Mouse (Mus musculus): ENCODE measurements around the gene March8. TPM values are rescaled to one million over a fixed set of nuclear protein-coding genes. Genes with fewer than 3 reads are reported as not detected.

The March8 gene
- polyA plus RNA-seq (2015; fragmentation: Nextera tagmentation; extraction: Ambion mirVana) = 40.9 and 42.9 TPM in 2 replicates

DNA sequence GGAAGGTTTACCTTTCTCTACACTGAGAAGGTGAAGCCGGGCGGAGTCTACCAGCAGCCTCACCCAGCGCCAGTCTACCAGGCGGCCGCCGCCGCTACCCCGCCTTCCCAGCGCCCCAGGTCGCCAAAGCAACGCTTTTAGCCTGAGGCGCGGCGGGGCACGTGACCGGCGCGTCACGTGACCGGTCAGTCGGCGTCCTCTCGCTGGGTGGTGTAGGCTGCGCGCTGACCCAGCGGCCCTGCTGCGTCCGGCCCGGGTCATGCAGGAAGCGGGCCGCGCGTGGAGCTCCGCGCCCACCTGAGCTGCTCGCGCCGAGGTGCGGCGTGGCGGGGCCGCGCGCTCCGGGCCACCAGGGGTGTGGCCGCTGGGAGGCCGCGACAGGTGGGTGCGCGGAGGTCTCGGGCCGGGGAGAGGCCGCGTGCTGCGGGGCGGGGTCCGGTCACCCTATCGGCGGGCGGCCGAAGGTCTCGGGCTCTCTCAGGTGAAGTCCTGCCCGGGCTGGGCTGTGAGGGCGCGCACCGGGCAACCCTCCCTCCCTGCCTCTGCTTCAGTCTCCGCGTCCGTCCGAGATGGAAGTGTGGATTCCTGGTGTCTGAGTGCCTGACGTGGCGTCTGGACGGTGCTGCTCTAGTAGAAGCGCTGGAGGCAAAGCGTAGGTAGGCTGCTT lies at the start of gene March8:
Gene March8, plus strand, starts transcription at position 190 of the 667 bp plus-strand sequence.
- H3K9me3 ChIP-seq (ENCODE audit: low read length) = no peaks in the 10 kb centered on the region
- ATAC-seq (ENCODE audit: low FRiP score, low TSS enrichment) = peak; percentile 98
- peaks cover 5% of the 10 kb centered on the region; the same call in 1 of the 2 replicates for H3K4me1 ChIP-seq (ENCODE audit: insufficient read depth, low read length)
- 0 out of 2 replicates have a peak, but pooled peaks cover 3% of the 10 kb centered on the region for H3K27me3 ChIP-seq (ENCODE audit: insufficient read depth, low read length)
- 0 out of 2 replicates have a peak, but pooled peaks cover 4% of the 10 kb centered on the region for H3K36me3 ChIP-seq (ENCODE audit: insufficient read depth, low read length)
- WGBS = under 1% methylated on average over 64 of the region's 75 CpGs
- H3K4me2 ChIP-seq (replicated peaks; ENCODE audit: low read depth, low read length) = peak within 1 kb of the TSS; percentile 64
- peak within 1 kb of the TSS; percentile 68 for H3K27ac ChIP-seq (ENCODE audit: low read length)
- H3K9ac ChIP-seq (replicated peaks; ENCODE audit: low read length) = peak within 1 kb of the TSS; percentile 86
- H3K4me3 ChIP-seq (ENCODE audit: low read length) = peak within 1 kb of the TSS; percentile 96

DNA sequence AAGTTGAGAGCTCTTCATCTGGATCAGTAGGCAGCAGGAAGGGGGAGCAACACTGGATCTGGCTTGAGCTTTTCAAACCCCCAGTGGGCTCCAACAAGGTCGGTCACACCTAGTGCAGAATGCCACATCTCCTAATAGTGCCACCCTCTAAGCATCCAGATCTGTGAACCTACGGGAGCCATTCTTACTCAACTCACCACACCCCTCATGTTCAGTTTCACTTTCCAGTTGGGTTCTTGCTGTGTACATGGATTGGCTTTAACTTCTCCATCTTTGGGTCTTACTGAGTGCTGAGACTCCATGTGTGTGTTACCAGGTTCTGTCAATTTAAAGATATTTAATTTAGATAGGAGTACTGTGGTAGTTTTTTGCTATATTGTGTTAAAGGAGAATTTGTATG lies 26.4 kb upstream of the March8 start:
- 96% methylated on average over 2 of the region's 2 CpGs for WGBS
- ATAC-seq (ENCODE audit: low FRiP score, low TSS enrichment) = no peak
- Histone ChIP-seq H3K4me2 (replicated peaks; ENCODE audit: low read depth, low read length) (no peak overlapping the region), H3K27ac (ENCODE audit: low read length) (no peak overlapping the region), H3K4me1 (ENCODE audit: insufficient read depth, low read length) (no peaks in the 10 kb centered on the region), H3K9ac (replicated peaks; ENCODE audit: low read length) (no peak overlapping the region), H3K36me3 (ENCODE audit: insufficient read depth, low read length) (no peaks in the 10 kb centered on the region), H3K27me3 (ENCODE audit: insufficient read depth, low read length) (no peaks in the 10 kb centered on the region), H3K9me3 (ENCODE audit: low read length) (no peaks in the 10 kb centered on the region), H3K4me3 (ENCODE audit: low read length) (no peak overlapping the region)

DNA sequence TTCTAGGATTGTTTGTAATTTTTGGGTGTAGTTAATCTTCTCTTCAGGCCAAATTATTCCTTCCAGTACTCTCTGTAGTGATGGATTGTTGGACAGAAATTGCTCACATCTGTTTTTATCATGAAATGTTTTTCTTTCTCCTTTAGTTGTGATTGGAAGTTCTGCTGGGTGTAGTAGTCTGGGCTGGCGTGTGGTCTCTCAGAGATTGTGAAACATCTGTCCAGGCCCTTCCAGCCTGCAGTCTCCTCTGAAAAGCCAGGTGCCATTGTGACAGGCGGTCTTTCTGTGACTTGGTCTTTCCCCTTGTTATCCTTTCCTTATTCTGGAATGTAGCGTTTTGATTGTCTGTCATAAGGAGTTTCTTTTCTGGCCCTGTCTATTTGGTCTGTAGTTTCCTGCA lies 18.6 kb upstream of the March8 start:
- Histone ChIP-seq H3K9me3 (ENCODE audit: low read length) (no peaks in the 10 kb centered on the region), H3K4me3 (ENCODE audit: low read length) (no peak overlapping the region), H3K4me2 (replicated peaks; ENCODE audit: low read depth, low read length) (no peak overlapping the region), H3K4me1 (ENCODE audit: insufficient read depth, low read length) (no peaks in the 10 kb centered on the region), H3K27ac (ENCODE audit: low read length) (no peak overlapping the region), H3K36me3 (ENCODE audit: insufficient read depth, low read length) (no peaks in the 10 kb centered on the region), H3K27me3 (ENCODE audit: insufficient read depth, low read length) (no peaks in the 10 kb centered on the region), H3K9ac (replicated peaks; ENCODE audit: low read length) (no peak overlapping the region)
- 82% methylated on average over 3 of the region's 3 CpGs for WGBS
- ATAC-seq (ENCODE audit: low FRiP score, low TSS enrichment) = no peak

DNA sequence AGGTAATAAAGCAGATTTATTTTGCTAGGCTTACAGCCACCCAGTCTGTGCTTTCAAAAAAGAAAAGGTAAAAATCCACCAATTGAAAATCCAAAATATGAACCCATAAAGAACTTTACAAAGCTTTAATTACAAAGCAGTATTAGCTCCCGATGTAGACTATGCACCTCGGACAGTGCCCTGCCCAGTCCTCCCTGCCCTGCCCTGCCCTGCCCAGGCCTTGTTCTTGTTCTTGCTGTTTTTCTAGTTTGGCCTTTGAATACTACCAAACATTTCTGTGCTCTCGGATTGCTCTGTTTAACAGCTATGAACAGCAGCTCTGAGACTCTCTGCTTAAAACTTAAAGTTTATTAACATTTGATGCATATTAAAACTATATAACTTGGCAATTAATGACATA lies 11.2 kb upstream of the March8 start:
- H3K4me3 ChIP-seq (ENCODE audit: low read length) = no peak overlapping the region
- no peaks in the 10 kb centered on the region for H3K4me1 ChIP-seq (ENCODE audit: insufficient read depth, low read length)
- ATAC-seq (ENCODE audit: low FRiP score, low TSS enrichment) = no peak
- H3K9me3 ChIP-seq (ENCODE audit: low read length) = no peaks in the 10 kb centered on the region
- WGBS = 72% methylated on average over 3 of the region's 3 CpGs
- H3K27me3 ChIP-seq (ENCODE audit: insufficient read depth, low read length) = no peaks in the 10 kb centered on the region
- no peak overlapping the region for H3K9ac ChIP-seq (replicated peaks; ENCODE audit: low read length)
- H3K4me2 ChIP-seq (replicated peaks; ENCODE audit: low read depth, low read length) = no peak overlapping the region
- H3K27ac ChIP-seq (ENCODE audit: low read length) = no peak overlapping the region
- H3K36me3 ChIP-seq (ENCODE audit: insufficient read depth, low read length) = no peaks in the 10 kb centered on the region

DNA sequence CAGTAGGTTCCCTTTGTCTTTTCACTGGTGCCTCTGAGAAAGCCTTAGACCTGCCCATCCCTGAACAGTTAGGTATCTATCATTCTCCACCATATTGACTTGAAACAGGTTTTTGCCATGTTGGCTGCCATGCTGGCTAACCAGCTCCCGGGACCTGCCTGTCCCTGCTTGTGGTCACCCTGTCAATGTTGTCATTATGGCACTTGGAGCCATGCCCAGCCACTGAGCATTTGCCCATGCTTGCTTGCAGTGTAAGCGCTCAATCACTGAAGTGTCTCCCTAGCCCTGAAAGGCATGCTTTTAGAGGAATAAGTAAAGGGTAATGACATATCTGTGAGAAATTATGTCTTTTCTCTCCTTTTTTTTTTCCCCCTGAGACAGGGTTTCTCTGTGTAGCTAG lies 6.4 kb upstream of the March8 start:
- H3K9me3 ChIP-seq (ENCODE audit: low read length) = no peaks in the 10 kb centered on the region
- 100% methylated on average over 2 of the region's 2 CpGs for WGBS
- no peak overlapping the region for H3K27ac ChIP-seq (ENCODE audit: low read length)
- H3K27me3 ChIP-seq (ENCODE audit: insufficient read depth, low read length) = 0 out of 2 replicates have a peak, but pooled peaks cover 3% of the 10 kb centered on the region
- H3K4me2 ChIP-seq (replicated peaks; ENCODE audit: low read depth, low read length) = no peak overlapping the region
- no peaks in the 10 kb centered on the region for H3K36me3 ChIP-seq (ENCODE audit: insufficient read depth, low read length)
- no peaks in the 10 kb centered on the region for H3K4me1 ChIP-seq (ENCODE audit: insufficient read depth, low read length)
- H3K9ac ChIP-seq (replicated peaks; ENCODE audit: low read length) = no peak overlapping the region
- no peak overlapping the region for H3K4me3 ChIP-seq (ENCODE audit: low read length)
- no peak for ATAC-seq (ENCODE audit: low FRiP score, low TSS enrichment)

DNA sequence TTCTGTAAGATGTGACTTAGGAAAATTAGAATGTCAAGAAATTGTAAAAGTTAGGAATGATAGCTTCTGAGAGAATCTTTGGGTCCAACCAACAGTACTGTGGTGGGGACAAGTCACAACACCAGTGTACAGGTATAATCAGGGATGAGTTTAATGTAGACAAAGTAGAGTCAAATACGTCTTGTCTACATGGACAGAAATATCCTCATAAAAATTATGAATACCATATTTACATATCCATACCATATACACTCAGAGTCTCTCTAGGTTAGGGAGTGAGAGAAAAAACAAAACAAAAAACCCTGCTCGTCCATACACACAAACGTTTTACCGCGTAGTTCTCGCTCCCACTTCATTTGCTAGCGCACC lies 374 bp upstream of the March8 start:
- 0 out of 2 replicates have a peak, but pooled peaks cover 3% of the 10 kb centered on the region for H3K27me3 ChIP-seq (ENCODE audit: insufficient read depth, low read length)
- H3K27ac ChIP-seq (ENCODE audit: low read length) = no peak overlapping the region
- ATAC-seq (ENCODE audit: low FRiP score, low TSS enrichment) = peak; percentile 35
- H3K9me3 ChIP-seq (ENCODE audit: low read length) = no peaks in the 10 kb centered on the region
- 2% methylated on average over 7 of the region's 7 CpGs for WGBS
- H3K9ac ChIP-seq (replicated peaks; ENCODE audit: low read length) = peak overlapping the region; percentile 86
- H3K36me3 ChIP-seq (ENCODE audit: insufficient read depth, low read length) = 0 out of 2 replicates have a peak, but pooled peaks cover 4% of the 10 kb centered on the region
- peak overlapping the region; percentile 64 for H3K4me2 ChIP-seq (replicated peaks; ENCODE audit: low read depth, low read length)
- H3K4me1 ChIP-seq (ENCODE audit: insufficient read depth, low read length) = peaks cover 5% of the 10 kb centered on the region; the same call in 1 of the 2 replicates
- peak overlapping the region; percentile 96 for H3K4me3 ChIP-seq (ENCODE audit: low read length)

DNA sequence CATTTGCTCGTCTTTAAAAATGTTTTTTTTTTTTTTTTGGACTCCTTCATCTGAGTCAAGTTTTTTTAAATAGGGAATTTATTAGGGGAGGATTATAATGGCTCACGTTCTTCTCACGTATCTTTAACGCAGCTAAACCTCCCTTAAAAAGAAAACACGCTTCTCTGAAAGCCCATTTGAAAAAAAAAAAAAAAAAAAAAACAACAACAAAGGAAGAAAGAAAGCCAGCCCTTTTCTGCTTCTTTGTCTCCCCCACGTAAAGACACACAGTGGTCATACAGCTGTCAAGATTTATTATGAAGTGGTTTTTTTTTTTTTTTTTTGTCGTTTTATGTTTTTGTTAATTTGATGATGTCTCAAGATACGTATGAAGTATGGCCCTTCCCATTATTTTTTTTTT lies 696 bp downstream of the March8 start:
- H3K4me2 ChIP-seq (replicated peaks; ENCODE audit: low read depth, low read length) = peak overlapping the region; percentile 64
- H3K9ac ChIP-seq (replicated peaks; ENCODE audit: low read length) = peak overlapping the region; percentile 86
- H3K4me3 ChIP-seq (ENCODE audit: low read length) = peak overlapping the region; percentile 96
- H3K4me1 ChIP-seq (ENCODE audit: insufficient read depth, low read length) = peaks cover 5% of the 10 kb centered on the region; the same call in 1 of the 2 replicates
- no peak for ATAC-seq (ENCODE audit: low FRiP score, low TSS enrichment)
- H3K27me3 ChIP-seq (ENCODE audit: insufficient read depth, low read length) = 0 out of 2 replicates have a peak, but pooled peaks cover 3% of the 10 kb centered on the region
- 5% methylated on average over 8 of the region's 8 CpGs for WGBS
- H3K9me3 ChIP-seq (ENCODE audit: low read length) = no peaks in the 10 kb centered on the region
- peak overlapping the region; percentile 68; the same call in 1 of the 2 replicates for H3K27ac ChIP-seq (ENCODE audit: low read length)
- 0 out of 2 replicates have a peak, but pooled peaks cover 4% of the 10 kb centered on the region for H3K36me3 ChIP-seq (ENCODE audit: insufficient read depth, low read length)

DNA sequence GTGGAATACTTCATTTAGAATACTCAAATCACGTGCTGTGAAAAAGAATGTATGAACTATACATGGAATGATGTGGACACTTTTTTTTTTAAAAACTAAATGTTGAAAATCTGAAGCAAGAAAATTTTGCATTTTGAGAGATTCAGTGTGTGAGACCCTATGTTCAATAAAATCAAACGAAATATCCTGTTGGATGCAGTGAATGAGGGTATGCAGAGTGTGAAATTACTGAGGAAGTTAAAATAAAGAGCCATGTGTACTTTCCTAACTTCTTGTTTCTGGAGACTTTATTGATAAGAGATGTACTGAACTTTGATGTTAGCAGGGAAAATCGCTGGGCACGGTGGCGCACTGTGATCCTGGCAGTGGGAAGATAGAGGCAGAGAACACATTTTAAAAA lies 1.3 kb downstream of the March8 start:
- peak overlapping the region; percentile 64 for H3K4me2 ChIP-seq (replicated peaks; ENCODE audit: low read depth, low read length)
- no peak overlapping the region; the same call in 1 of the 2 replicates for H3K9ac ChIP-seq (replicated peaks; ENCODE audit: low read length)
- peaks cover 5% of the 10 kb centered on the region; the same call in 1 of the 2 replicates for H3K4me1 ChIP-seq (ENCODE audit: insufficient read depth, low read length)
- H3K27ac ChIP-seq (ENCODE audit: low read length) = no peak overlapping the region
- 0 out of 2 replicates have a peak, but pooled peaks cover 4% of the 10 kb centered on the region for H3K36me3 ChIP-seq (ENCODE audit: insufficient read depth, low read length)
- 0 out of 2 replicates have a peak overlapping the region, but pooled peaks have one; percentile 1 for H3K4me3 ChIP-seq (ENCODE audit: low read length)
- 0 out of 2 replicates have a peak, but pooled peaks cover 3% of the 10 kb centered on the region for H3K27me3 ChIP-seq (ENCODE audit: insufficient read depth, low read length)
- WGBS = 80% methylated on average over 5 of the region's 5 CpGs
- H3K9me3 ChIP-seq (ENCODE audit: low read length) = no peaks in the 10 kb centered on the region
- no peak for ATAC-seq (ENCODE audit: low FRiP score, low TSS enrichment)

DNA sequence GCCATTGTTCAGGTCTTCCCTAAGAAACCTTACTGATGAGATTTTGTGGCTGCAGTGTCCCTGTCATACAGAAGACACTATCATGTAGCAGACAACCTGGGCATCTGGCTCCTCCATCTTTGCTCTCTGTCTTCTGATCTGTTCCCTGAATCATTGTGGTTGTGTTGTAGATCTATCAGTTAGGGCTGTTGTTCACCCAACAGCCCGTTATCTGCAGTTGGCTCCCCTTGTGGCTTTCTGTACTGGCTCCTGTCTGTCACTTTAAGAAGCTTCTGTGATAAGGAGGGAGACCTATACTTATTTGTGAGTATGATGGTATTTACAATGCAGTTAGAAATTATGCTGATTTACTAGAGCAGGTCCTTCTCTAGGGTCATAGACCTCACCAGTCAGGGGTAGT lies 2.7 kb downstream of the March8 start:
- 100% methylated on average over 1 of the region's 1 CpGs for WGBS
- H3K4me3 ChIP-seq (ENCODE audit: low read length) = no peak overlapping the region
- peaks cover 5% of the 10 kb centered on the region; the same call in 1 of the 2 replicates for H3K4me1 ChIP-seq (ENCODE audit: insufficient read depth, low read length)
- H3K27me3 ChIP-seq (ENCODE audit: insufficient read depth, low read length) = 0 out of 2 replicates have a peak, but pooled peaks cover 3% of the 10 kb centered on the region
- no peak overlapping the region for H3K27ac ChIP-seq (ENCODE audit: low read length)
- H3K9ac ChIP-seq (replicated peaks; ENCODE audit: low read length) = no peak overlapping the region
- H3K36me3 ChIP-seq (ENCODE audit: insufficient read depth, low read length) = 0 out of 2 replicates have a peak, but pooled peaks cover 4% of the 10 kb centered on the region
- H3K9me3 ChIP-seq (ENCODE audit: low read length) = no peaks in the 10 kb centered on the region
- no peak overlapping the region for H3K4me2 ChIP-seq (replicated peaks; ENCODE audit: low read depth, low read length)
- no peak for ATAC-seq (ENCODE audit: low FRiP score, low TSS enrichment)

DNA sequence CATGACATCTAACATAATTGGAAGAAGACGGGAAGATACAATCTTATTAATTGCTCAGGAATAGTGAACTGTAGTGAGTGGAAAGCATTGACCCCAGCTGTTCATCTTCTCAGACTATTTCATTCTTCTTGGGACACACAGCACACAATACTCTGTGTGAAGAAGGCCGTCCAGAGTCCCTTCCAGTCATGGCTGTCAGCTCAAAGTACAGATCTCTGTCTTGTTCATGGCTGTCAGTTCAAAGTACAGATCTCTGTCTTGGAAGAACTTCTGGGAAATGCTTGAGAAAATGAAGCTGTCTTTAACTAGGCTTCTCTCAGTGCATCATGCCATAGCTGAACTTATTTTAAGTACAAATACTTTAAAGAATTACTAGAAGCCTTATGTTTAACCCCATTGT lies 10.1 kb downstream of the March8 start:
- Histone ChIP-seq H3K4me3 (ENCODE audit: low read length) (no peak overlapping the region), H3K27ac (ENCODE audit: low read length) (no peak overlapping the region), H3K27me3 (ENCODE audit: insufficient read depth, low read length) (no peaks in the 10 kb centered on the region), H3K9me3 (ENCODE audit: low read length) (no peaks in the 10 kb centered on the region), H3K4me2 (replicated peaks; ENCODE audit: low read depth, low read length) (no peak overlapping the region), H3K4me1 (ENCODE audit: insufficient read depth, low read length) (no peaks in the 10 kb centered on the region), H3K36me3 (ENCODE audit: insufficient read depth, low read length) (no peaks in the 10 kb centered on the region), H3K9ac (replicated peaks; ENCODE audit: low read length) (no peak overlapping the region)
- WGBS = 82% methylated on average over 2 of the region's 2 CpGs
- no peak for ATAC-seq (ENCODE audit: low FRiP score, low TSS enrichment)

Data from kidney, embryonic 16.5 days (tissue).